Mouse (Mus musculus) embryonic facial prominence, embryonic 15.5 days (tissue): ENCODE measurements around the gene Scfd1. TPM values are rescaled to one million over a fixed set of nuclear protein-coding genes. Genes with fewer than 3 reads are reported as not detected.

Experiments used
- polyA plus RNA-seq: library from polyadenylated mRNA; unstranded; fragments of >200 nt; fragmentation: Nextera tagmentation; extraction: Ambion mirVana; gene quantifications from 2 replicates; pipeline ENCODE4 v1.2.1, GENCODE M21; 2015

Gene Scfd1
- polyA plus RNA-seq, 1 experiment from 2014 or later, result 89.9 TPM

Other genes starting within 250 kb of the Scfd1 start
- gene G2e3, start 29.4 kb upstream of the Scfd1 start, polyA plus RNA-seq, result 25.0 and 25.5 TPM in 2 replicates
- 10.6 and 12.4 TPM in 2 replicates for gene Coch, start 215.8 kb downstream of the Scfd1 start, polyA plus RNA-seq